Mouse (Mus musculus) megakaryocyte, embryonic 14.5 days (primary cell): Measurements from ENCODE around the gene Polr2j. TPM values are rescaled to one million over a fixed set of nuclear protein-coding genes. Genes with fewer than 3 reads are reported as not detected.

ENCODE experiments used
- H3K27me3 ChIP-seq: replicated peaks from 2 replicates; pipeline ENCODE3; 2012; ENCODE audit warnings: inconsistent platforms
- H3K36me3 ChIP-seq: replicated peaks from 2 replicates; pipeline ENCODE3; 2012; ENCODE audit warnings: low read length, inconsistent platforms, mixed read lengths
- H3K4me1 ChIP-seq: 2 replicates; pipeline ENCODE4 v1.6.1; 2012; ENCODE audit warnings: inconsistent platforms
- H3K4me3 ChIP-seq: replicated peaks from 2 replicates; pipeline ENCODE3; 2012; ENCODE audit warnings: moderate library complexity, mild to moderate bottlenecking, inconsistent platforms
- H3K9me3 ChIP-seq: 2 replicates; pipeline ENCODE4 v1.6.1; 2012; ENCODE audit warnings: inconsistent platforms
- FLI1 ChIP-seq: IDR thresholded peaks from 2 replicates; pipeline ENCODE4 v1.6.1; 2012; ENCODE audit warnings: low read length, inconsistent platforms, mixed read lengths
- GATA1 ChIP-seq: IDR thresholded peaks from 3 replicates; pipeline ENCODE4 v1.6.1; 2012; ENCODE audit warnings: mixed read lengths, low read length, inconsistent platforms, borderline replicate concordance
- polyA plus RNA-seq: library from polyadenylated mRNA; stranded (reverse); fragments of >175 nt; gene quantifications from 2 replicates; pipeline ENCODE4 v1.2.3, GENCODE M21; 2012; ENCODE audit warnings: low replicate concordance; ENCODE audit not compliant: insufficient read depth

The Polr2j gene
- polyA plus RNA-seq, 1 experiment: 91.2 TPM

DNA sequence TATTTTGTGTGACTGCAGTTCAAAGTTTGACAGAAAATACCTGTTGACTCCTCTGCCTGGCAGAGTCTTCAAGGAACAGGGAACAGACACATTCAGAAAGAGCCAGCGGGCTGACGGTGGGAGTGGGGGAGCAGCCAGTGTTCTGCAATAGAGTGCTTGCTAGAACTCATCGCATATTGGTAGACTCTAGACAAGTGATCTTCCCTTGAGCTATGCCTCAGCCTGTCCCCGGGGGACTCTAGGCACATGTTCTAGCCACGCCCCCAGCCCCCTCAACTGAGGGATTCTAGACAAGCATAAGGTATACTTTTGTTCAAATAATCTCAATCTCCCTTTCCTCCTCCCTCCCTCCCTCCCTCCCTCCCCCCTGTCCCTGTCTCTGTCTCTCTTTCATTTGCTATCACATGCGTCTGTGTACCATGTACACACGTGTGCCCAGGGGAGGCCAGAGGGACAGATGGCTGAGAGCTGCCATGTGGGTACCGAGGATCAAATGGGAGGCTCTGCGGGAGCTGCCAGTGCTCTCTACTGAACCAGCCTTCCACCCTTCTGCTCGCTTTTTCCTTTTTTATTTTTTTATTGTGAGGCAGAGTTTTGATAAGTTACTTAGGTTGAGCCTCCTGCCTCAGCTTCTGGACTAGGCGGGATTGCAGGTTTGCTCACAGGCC lies 47.5 kb downstream of the Polr2j start:
- H3K36me3 ChIP-seq: peaks cover 89% of the 10 kb centered on the region

DNA sequence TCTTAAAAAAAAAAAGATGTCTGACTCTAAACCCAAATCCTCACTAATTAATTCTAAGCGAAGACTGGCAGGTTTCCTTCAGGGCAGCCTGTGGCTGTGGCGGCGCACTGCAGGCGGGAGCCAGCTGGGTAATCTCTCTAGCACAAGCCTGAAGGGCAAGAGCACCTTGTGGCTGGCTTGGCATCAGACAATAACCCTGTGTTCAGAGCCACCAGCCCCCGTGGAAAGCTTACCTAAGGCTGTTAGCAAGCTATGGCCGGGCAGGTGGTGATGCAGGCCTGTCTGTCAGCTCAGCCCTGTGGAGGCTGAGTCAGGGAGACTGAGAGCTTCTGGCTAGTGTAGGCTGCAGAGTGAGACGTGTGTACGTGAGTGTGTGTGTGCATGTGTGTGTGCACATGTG lies 48.8 kb downstream of the Polr2j start:
- H3K4me3 ChIP-seq: no peak overlapping the region
- TF ChIP-seq FLI1 (no peak), GATA1 (no peak)
- H3K9me3 ChIP-seq: peaks cover 6% of the 10 kb centered on the region
- peaks cover 44% of the 10 kb centered on the region for H3K4me1 ChIP-seq
- no peaks in the 10 kb centered on the region for H3K27me3 ChIP-seq
- H3K36me3 ChIP-seq: peaks cover 86% of the 10 kb centered on the region

More for the DNA sequence above, 47.5 kb downstream of the Polr2j start:
- peaks cover 40% of the 10 kb centered on the region for H3K4me1 ChIP-seq
- no peaks in the 10 kb centered on the region for H3K27me3 ChIP-seq
- no peak overlapping the region for H3K4me3 ChIP-seq
- peaks cover 6% of the 10 kb centered on the region for H3K9me3 ChIP-seq
- TF ChIP-seq FLI1: no peak
- TF ChIP-seq GATA1: no peak

DNA sequence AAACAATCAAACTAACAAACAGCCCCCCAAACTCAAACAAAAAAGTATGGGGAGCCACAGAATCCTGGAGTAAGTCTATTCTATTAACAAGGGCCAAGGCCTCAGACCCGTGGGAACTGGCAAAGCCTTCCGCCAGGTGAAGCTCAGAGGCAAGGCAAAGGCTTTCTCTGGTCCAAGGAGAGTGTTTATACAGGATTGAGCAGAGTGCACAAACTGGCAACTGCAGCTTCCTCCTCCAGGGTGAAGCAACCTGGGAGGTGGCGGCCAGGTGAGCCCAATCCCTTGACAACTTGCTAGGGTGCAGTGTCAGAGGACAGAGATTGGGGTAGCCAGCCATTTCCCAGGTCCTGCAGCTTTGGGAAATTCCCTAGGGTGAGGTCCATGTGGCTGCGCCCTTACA lies 50.9 kb downstream of the Polr2j start:
- peaks cover 66% of the 10 kb centered on the region for H3K36me3 ChIP-seq
- H3K4me1 ChIP-seq: peaks cover 58% of the 10 kb centered on the region
- TF ChIP-seq FLI1 (no peak), GATA1 (no peak)
- H3K27me3 ChIP-seq: no peaks in the 10 kb centered on the region
- H3K9me3 ChIP-seq: peaks cover 6% of the 10 kb centered on the region
- no peak overlapping the region for H3K4me3 ChIP-seq

DNA sequence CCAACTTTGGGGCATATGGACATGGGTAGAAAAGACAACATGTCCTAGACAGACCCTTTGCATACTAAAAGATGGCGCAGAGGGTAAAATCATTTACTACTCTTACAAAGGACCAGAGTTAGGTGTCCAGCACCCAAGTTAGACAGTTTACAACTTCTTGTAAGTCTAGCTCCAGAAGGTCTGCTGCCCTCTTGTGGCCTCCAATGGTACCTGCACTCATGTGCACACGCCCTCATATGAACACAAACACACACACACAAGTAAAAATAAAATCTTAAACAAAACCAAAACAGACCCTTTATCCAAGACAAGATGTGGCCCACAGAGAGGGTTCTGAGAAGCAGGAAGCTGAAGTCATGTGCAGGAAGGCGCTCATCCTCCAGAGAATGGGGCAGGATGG lies 51.6 kb downstream of the Polr2j start:
- TF ChIP-seq FLI1 (no peak), GATA1 (no peak)
- H3K36me3 ChIP-seq: peaks cover 58% of the 10 kb centered on the region
- peaks cover 66% of the 10 kb centered on the region for H3K4me1 ChIP-seq

DNA sequence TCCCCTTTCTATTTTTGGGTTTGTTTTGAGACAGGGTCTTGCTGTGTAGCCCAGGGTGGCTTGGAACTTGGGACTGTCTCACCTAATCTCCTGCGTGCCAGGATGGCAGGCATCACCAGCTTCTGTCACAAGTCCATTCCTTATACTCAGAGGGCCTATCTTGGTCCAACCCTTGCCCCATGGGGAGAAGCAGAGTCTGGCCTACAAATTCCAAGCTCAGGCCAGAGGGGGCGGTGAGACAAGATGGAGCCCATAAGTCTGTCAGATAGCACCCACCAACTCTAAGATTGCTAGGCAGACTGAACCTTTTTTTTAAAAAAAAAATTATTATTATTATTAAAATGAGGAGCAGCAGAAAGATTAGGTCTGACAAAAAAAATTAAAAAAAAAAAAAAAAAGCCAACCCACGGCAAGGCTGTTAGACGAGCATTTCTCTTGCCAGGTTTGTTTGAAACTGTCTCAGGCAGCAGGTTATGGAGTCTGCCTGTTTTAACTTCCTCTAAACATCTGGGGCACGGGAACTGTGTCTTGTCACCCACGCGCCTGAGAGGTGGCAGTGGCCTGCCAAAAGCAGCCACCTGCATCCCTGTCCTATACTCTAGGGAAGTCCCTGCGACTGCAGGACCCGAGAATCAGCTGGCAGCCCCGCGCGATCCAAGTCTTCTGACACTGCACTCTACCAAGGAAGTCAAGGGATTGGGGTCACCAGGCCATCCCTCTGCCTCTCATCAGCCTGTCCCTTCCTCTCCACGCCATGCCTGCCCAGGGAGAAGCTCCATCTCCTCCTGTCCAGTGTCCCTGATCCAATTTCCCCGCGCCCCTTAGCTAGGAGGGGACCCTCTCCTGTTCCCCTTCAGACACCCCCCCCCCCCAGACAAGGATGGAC lies 53.4 kb downstream of the Polr2j start:
- Histone ChIP-seq H3K9me3 (peaks cover 6% of the 10 kb centered on the region), H3K27me3 (no peaks in the 10 kb centered on the region), H3K4me1 (peaks cover 74% of the 10 kb centered on the region), H3K36me3 (peaks cover 49% of the 10 kb centered on the region), H3K4me3 (peak overlapping the region; percentile 97)
- TF ChIP-seq GATA1 (no peak), FLI1 (no peak)

More for the DNA sequence above, 51.6 kb downstream of the Polr2j start:
- Histone ChIP-seq H3K9me3 (peaks cover 6% of the 10 kb centered on the region), H3K27me3 (no peaks in the 10 kb centered on the region), H3K4me3 (no peak overlapping the region)

DNA sequence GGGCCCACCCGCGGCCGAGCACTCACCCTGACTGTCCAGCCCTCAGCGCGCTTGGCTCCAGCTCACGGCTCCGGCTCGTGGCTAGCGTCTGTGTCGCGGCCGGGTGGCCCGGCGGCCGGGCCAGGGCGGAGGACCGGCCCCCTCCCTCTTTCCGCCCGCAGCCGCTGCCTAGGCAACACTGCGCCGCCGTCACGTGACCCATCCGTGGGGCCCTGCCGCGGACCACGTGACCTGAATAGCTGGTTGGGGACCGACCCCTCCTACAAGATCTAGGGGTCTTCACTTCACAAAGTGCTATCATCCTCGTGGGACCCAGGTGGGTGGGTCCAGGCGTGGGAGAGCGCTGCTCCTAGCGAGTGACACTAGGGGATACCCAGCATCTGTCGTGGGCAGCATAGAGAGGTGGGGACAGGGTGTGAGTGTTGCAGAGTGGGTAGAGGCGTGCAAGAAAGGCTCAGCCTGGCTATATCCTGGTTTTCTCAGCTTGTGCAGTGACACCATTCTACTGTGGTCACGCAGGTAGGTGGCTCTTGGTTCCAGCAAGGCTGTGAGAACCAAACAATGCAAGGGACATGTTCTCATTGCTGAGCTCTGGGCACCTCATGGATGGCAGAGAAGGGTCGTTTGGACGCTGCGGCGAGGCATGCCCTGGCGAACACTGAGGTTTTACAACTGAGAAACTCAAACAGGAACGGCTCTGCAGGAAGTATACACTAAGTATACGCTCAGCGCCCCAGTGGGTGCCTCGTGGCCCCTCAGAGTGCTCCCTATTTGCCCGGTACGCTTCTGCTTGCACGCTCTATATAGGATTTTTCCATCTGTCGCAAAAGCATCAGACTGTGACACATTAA lies 54.3 kb downstream of the Polr2j start, which contains the start of gene Orai2:
Gene Orai2, minus strand, starts transcription at position 202 of the 851 bp plus-strand sequence.
- Histone ChIP-seq H3K9me3 (peaks cover 6% of the 10 kb centered on the region), H3K4me3 (peak within 1 kb of the TSS; percentile 97), H3K36me3 (peaks cover 46% of the 10 kb centered on the region), H3K27me3 (no peaks in the 10 kb centered on the region), H3K4me1 (peaks cover 69% of the 10 kb centered on the region)
- TF ChIP-seq GATA1 (no peak), FLI1 (no peak)

DNA sequence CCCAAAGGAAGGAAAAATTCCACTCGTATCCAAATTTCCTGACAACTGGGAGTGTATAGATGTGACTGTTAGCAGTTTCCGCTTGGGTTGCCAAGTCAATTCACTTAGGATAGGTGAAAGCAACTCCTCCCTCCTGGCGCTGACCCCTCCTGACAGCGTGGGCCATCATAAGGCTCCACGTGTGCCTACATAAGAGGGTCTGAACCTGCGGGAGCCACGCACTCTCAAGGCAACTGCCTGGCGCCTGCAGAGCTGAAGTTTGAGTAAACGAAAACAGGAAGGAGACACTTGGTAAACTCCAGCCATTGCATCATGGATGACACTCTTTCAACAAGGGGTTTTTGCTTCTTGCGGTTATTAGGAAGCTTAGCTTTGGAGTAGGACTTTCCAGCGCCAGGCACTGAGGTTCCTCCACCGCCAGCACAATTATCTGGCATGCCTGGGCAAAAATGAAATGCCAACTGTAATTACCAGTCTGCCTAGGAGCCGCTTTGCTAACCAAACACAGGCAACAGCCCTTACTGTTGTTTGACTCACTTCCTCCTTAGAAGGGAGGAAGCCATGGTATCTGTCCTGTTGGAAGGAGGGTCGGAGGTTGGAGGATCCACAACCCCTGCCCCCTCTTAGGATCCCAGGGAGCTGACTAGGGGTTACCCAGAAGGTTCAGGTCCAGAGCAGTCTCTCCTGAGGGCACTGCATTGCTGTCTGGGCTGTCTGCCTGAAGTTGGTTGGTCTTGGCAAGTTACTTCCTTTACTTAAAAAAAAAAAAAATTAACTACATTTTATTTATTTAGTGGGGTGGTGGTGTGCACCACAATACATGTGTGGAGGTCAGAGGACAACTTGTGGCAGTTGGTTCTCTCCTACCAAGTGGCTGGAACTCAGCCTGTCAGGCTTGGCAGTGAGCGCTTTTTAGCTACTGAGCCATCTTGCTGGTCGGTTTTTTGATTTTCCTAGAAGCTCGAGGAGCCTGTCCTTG lies 55.2 kb downstream of the Polr2j start:
- TF ChIP-seq FLI1 (no peak), GATA1 (no peak)

More for the DNA sequence above, 55.2 kb downstream of the Polr2j start:
- Histone ChIP-seq H3K9me3 (peaks cover 6% of the 10 kb centered on the region), H3K4me3 (peak overlapping the region; percentile 97), H3K36me3 (peaks cover 36% of the 10 kb centered on the region), H3K27me3 (no peaks in the 10 kb centered on the region), H3K4me1 (peaks cover 63% of the 10 kb centered on the region)

Other genes starting within 250 kb of the Polr2j start
- gene Hspb1, start 228.7 kb upstream of the Polr2j start, polyA plus RNA-seq: 0.79 TPM in 1 of 2 replicates, not detected in the other
- gene Ywhag, start 182.0 kb upstream of the Polr2j start, polyA plus RNA-seq: 121 and 148 TPM in 2 replicates
- gene Ssc4d, start 142.1 kb upstream of the Polr2j start, polyA plus RNA-seq: 5.0 and 13.7 TPM in 2 replicates
- gene Zp3, start 136.5 kb upstream of the Polr2j start, polyA plus RNA-seq: not detected in 2 replicates
- 23.7 and 30.1 TPM in 2 replicates for gene Dtx2, start 121.8 kb upstream of the Polr2j start, polyA plus RNA-seq
- gene Upk3b, start 78.1 kb upstream of the Polr2j start, polyA plus RNA-seq: 0.06 TPM in 1 of 2 replicates, not detected in the other
- not detected in 2 replicates for gene Upk3bl, start 62.1 kb upstream of the Polr2j start, polyA plus RNA-seq
- 4.4 and 18.1 TPM in 2 replicates for gene Rasa4, start 32.7 kb upstream of the Polr2j start, polyA plus RNA-seq
- gene Lrwd1, start 19.4 kb downstream of the Polr2j start, polyA plus RNA-seq: 47.2 and 54.5 TPM in 2 replicates
- gene Alkbh4, start 19.5 kb downstream of the Polr2j start, polyA plus RNA-seq: 37.3 and 77.1 TPM in 2 replicates
- gene Orai2, start 54.1 kb downstream of the Polr2j start, polyA plus RNA-seq: 23.2 and 25.7 TPM in 2 replicates
- 19.4 and 67.8 TPM in 2 replicates for gene Prkrip1, start 82.3 kb downstream of the Polr2j start, polyA plus RNA-seq
- 10.7 and 17.8 TPM in 2 replicates for gene Sh2b2, start 129.9 kb downstream of the Polr2j start, polyA plus RNA-seq